Mouse (Mus musculus): ENCODE measurements at regions not wholly inside any gene's neighbourhood (a gene's known extent, or its start where the extent isn't known, plus 50 kb on each side); places are given as distances from the start of the nearest gene placed in this dataset.

DNA sequence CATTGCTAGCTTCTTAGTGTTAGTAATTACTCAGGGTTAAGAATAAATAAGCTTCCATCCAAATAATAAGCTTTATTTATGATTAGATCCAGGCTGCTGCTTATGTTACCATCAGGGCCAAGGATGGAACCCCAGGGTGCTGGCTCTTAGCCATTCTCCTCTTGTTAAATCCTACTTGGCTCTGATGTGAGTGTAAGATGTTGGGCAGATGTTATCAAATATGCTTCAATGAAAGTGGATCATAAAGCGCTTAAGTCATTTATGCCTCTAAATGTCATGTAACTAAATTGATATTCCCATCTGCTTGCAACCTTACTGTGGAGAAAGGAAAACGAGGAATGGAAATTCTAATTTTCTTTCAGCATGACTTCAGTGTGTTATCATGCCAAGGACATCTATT is 426.4 kb upstream of the Lrrc4c start:
- no peak for DNase-seq

DNA sequence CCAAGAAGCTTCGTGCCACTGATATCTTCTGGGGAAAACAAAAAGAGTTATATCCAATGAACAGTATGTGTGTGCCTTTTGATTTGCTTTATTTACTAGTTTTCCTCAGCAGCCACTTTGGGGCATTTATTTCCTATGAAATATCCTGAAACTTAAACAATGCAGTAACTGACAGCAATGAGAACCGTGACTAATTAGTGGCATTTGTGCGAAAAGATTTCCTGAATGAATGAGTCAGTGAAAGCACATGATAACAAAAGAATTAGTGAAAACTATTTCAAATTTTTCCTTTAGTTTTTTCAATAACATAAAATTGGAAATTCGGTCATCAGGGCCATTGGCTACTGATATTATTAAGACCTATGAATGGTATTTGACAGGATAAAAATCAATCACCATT is 412.9 kb upstream of the Lrrc4c start:
- no peak for DNase-seq

DNA sequence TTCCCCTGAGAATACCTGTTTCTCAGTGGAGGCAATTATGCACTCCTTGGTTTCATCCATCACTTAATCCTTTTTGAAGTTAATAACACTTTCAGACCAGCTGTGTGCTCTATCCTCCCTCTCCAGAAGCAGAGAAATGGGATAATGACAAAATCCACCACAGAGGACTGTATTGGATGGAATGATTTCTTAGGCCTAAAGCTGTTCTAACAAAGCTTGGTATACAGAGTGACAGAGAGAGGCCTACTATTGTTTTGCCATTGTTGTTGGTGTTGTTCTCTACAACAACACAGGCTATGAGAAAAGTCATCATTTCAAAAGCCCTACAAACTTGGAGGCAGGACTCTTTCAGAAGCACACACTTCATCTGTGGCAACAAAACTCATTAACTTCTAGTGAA is 408.2 kb upstream of the Lrrc4c start:
- DNase-seq = no peak

DNA sequence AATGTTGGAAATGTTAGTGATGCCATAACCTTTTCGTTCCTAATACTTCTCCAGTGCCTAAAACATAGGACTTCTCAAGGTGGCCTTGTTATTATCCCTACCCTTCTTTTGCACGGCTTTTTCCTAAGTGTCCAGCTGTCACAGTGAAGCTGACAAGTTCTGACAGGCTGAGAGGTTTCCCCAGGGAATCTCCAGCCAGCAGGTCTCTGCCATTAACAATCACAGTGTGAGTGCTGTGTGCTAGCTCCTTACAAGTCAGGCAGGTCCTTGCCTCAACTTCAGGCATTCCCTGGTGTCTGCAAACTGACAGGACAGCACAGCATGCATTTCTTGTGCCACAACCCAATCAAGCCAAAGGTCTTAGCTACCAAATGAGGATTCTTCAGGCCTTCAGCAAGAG is 407.8 kb upstream of the Lrrc4c start:
- peak; percentile 10 for DNase-seq

Measured in embryo, embryonic 11 days (tissue).